Mouse (Mus musculus): ENCODE data around the gene Actr6. TPM values are rescaled to one million over a fixed set of nuclear protein-coding genes. Genes with fewer than 3 reads are reported as not detected.

Gene Actr6
- polyA plus RNA-seq, 1 experiment from 2014 or later, result 28.8 TPM

- no peak for DNase-seq
Measured at GRCm38 (mm10) chr10:89664977-89665645, 67.0 kb downstream of the Actr6 start.

More at GRCm38 (mm10) chr10:89664977-89665645, 67.0 kb downstream of the Actr6 start:
- no peaks in the 10 kb centered on the region for H3K4me1 ChIP-seq (ENCODE audit: insufficient read depth)
- ATAC-seq (ENCODE audit: insufficient read depth), result no peak
- H3K36me3 ChIP-seq (ENCODE audit: insufficient read depth), result peaks cover 15% of the 10 kb centered on the region
- no peak overlapping the region for H3K9ac ChIP-seq
- H3K4me3 ChIP-seq (ENCODE audit: low read depth, low read length), result no peak overlapping the region
- H3K4me2 ChIP-seq, result no peak overlapping the region
- WGBS, result 90% methylated on average over 8 of the region's 8 CpGs
- no peaks in the 10 kb centered on the region for H3K27me3 ChIP-seq (ENCODE audit: insufficient read depth, low read length)
- no peaks in the 10 kb centered on the region for H3K9me3 ChIP-seq (ENCODE audit: low read depth, low read length)
- TF ChIP-seq CTCF (IDR thresholded peaks at IDR 0.05; ENCODE audit: low read depth), result no peak
- H3K27ac ChIP-seq (ENCODE audit: low read depth), result no peak overlapping the region

Other genes starting within 250 kb of the Actr6 start
- 0.38 and 0.45 TPM in 2 replicates for gene Nr1h4, start 198.7 kb downstream of the Actr6 start, polyA plus RNA-seq (2014; fragmentation: Nextera tagmentation; extraction: Ambion mirVana)
- not detected in 2 replicates for gene Slc17a8, start 111.0 kb downstream of the Actr6 start, polyA plus RNA-seq (2014; fragmentation: Nextera tagmentation; extraction: Ambion mirVana)
- gene Scyl2, start 46.0 kb downstream of the Actr6 start, polyA plus RNA-seq (2014; fragmentation: Nextera tagmentation; extraction: Ambion mirVana), result 13.0 and 13.9 TPM in 2 replicates
- gene Uhrf1bp1l, start 12.7 kb upstream of the Actr6 start, polyA plus RNA-seq (2014; fragmentation: Nextera tagmentation; extraction: Ambion mirVana), result 31.3 and 35.1 TPM in 2 replicates
- 0.26 and 1.2 TPM in 2 replicates for gene Anks1b, start 141.2 kb upstream of the Actr6 start, polyA plus RNA-seq (2014; fragmentation: Nextera tagmentation; extraction: Ambion mirVana)